Mouse (Mus musculus): ENCODE data around the gene Lrrc29. TPM values are rescaled to one million over a fixed set of nuclear protein-coding genes. Genes with fewer than 3 reads are reported as not detected.

The Lrrc29 gene
- polyA plus RNA-seq, 1 experiment = 13.2 TPM

- no peak for TF ChIP-seq CTCF (IDR thresholded peaks at IDR 0.05; ENCODE audit: insufficient read depth, low read length)
- TF ChIP-seq POLR2A (IDR thresholded peaks at IDR 0.05; ENCODE audit: borderline replicate concordance, extremely low read depth, low read depth, low read length) = peak; percentile 43; the same call in 1 of the 2 replicates
- DNase-seq = peak; percentile 49
- H3K4me1 ChIP-seq (ENCODE audit: control insufficient read depth, insufficient read depth, low read length) = peaks cover 8% of the 10 kb centered on the region
- H3K4me3 ChIP-seq (replicated peaks; ENCODE audit: extremely low read depth, low read depth, low read length) = peak overlapping the region; percentile 57
- 6% methylated on average over 30 of the region's 30 CpGs for WGBS
Measured at GRCm38 (mm10) chr8:105276292-105277120, 49.6 kb downstream of the Lrrc29 start.

GRCm38 (mm10) chr8:105275840-105276239 is 50.2 kb downstream of the Lrrc29 start, which contains the start of gene Nol3:
Gene Nol3, plus strand, starts transcription at chr8:105276140.
- Histone ChIP-seq H3K4me1 (ENCODE audit: control insufficient read depth, insufficient read depth, low read length) (peaks cover 8% of the 10 kb centered on the region), H3K4me3 (replicated peaks; ENCODE audit: extremely low read depth, low read depth, low read length) (peak within 1 kb of the TSS; percentile 57)
- TF ChIP-seq POLR2A (IDR thresholded peaks at IDR 0.05; ENCODE audit: borderline replicate concordance, extremely low read depth, low read depth, low read length) = no peak
- TF ChIP-seq CTCF (IDR thresholded peaks at IDR 0.05; ENCODE audit: insufficient read depth, low read length) = no peak
- DNase-seq = no peak
- WGBS = 6% methylated on average over 10 of the region's 10 CpGs

GRCm38 (mm10) chr8:105275387-105275786 is 50.7 kb downstream of the Lrrc29 start:
- DNase-seq = no peak

GRCm38 (mm10) chr8:105270916-105271186 is 55.2 kb downstream of the Lrrc29 start:
- DNase-seq = no peak
- WGBS = 29% methylated on average over 11 of the region's 11 CpGs
- TF ChIP-seq POLR2A (IDR thresholded peaks at IDR 0.05; ENCODE audit: borderline replicate concordance, extremely low read depth, low read depth, low read length) = no peak
- TF ChIP-seq CTCF (IDR thresholded peaks at IDR 0.05; ENCODE audit: insufficient read depth, low read length) = no peak
- H3K4me1 ChIP-seq (ENCODE audit: control insufficient read depth, insufficient read depth, low read length) = peaks cover 13% of the 10 kb centered on the region
- peak overlapping the region; percentile 10 for H3K4me3 ChIP-seq (replicated peaks; ENCODE audit: extremely low read depth, low read depth, low read length)

More at GRCm38 (mm10) chr8:105275387-105275786, 50.7 kb downstream of the Lrrc29 start:
- Histone ChIP-seq H3K4me3 (replicated peaks; ENCODE audit: extremely low read depth, low read depth, low read length) (no peak overlapping the region), H3K4me1 (ENCODE audit: control insufficient read depth, insufficient read depth, low read length) (peaks cover 12% of the 10 kb centered on the region)
- 16% methylated on average over 11 of the region's 11 CpGs for WGBS
- TF ChIP-seq CTCF (IDR thresholded peaks at IDR 0.05; ENCODE audit: insufficient read depth, low read length) (no peak), POLR2A (IDR thresholded peaks at IDR 0.05; ENCODE audit: borderline replicate concordance, extremely low read depth, low read depth, low read length) (no peak)

- peak; percentile 27 for DNase-seq
- TF ChIP-seq CTCF (IDR thresholded peaks at IDR 0.05; ENCODE audit: insufficient read depth, low read length) (no peak), POLR2A (IDR thresholded peaks at IDR 0.05; ENCODE audit: borderline replicate concordance, extremely low read depth, low read depth, low read length) (no peak)
- WGBS = 32% methylated on average over 39 of the region's 39 CpGs
- Histone ChIP-seq H3K4me3 (replicated peaks; ENCODE audit: extremely low read depth, low read depth, low read length) (peak overlapping the region; percentile 57), H3K4me1 (ENCODE audit: control insufficient read depth, insufficient read depth, low read length) (peaks cover 11% of the 10 kb centered on the region)
Measured at GRCm38 (mm10) chr8:105270101-105270915, 55.8 kb downstream of the Lrrc29 start.

GRCm38 (mm10) chr8:105269461-105269947 is 56.6 kb downstream of the Lrrc29 start, which contains the start of gene Hsf4:
Gene Hsf4, plus strand, starts transcription at chr8:105269801.
- 4% methylated on average over 42 of the region's 42 CpGs for WGBS
- peak; percentile 75 for DNase-seq
- Histone ChIP-seq H3K4me1 (ENCODE audit: control insufficient read depth, insufficient read depth, low read length) (peaks cover 11% of the 10 kb centered on the region), H3K4me3 (replicated peaks; ENCODE audit: extremely low read depth, low read depth, low read length) (peak within 1 kb of the TSS; percentile 73)
- TF ChIP-seq CTCF (IDR thresholded peaks at IDR 0.05; ENCODE audit: insufficient read depth, low read length) = no peak
- peak; percentile 62; the same call in 1 of the 2 replicates for TF ChIP-seq POLR2A (IDR thresholded peaks at IDR 0.05; ENCODE audit: borderline replicate concordance, extremely low read depth, low read depth, low read length)

- WGBS = 15% methylated on average over 10 of the region's 10 CpGs
Measured at GRCm38 (mm10) chr8:105269075-105269458, 57.0 kb downstream of the Lrrc29 start.

GRCm38 (mm10) chr8:105268342-105269074 is 57.6 kb downstream of the Lrrc29 start:
- DNase-seq = peak; percentile 56
- Histone ChIP-seq H3K4me3 (replicated peaks; ENCODE audit: extremely low read depth, low read depth, low read length) (peak overlapping the region; percentile 73), H3K4me1 (ENCODE audit: control insufficient read depth, insufficient read depth, low read length) (peaks cover 11% of the 10 kb centered on the region)
- TF ChIP-seq CTCF (IDR thresholded peaks at IDR 0.05; ENCODE audit: insufficient read depth, low read length) = no peak
- TF ChIP-seq POLR2A (IDR thresholded peaks at IDR 0.05; ENCODE audit: borderline replicate concordance, extremely low read depth, low read depth, low read length) = no peak
- WGBS = 33% methylated on average over 65 of the region's 65 CpGs

More at GRCm38 (mm10) chr8:105269075-105269458, 57.0 kb downstream of the Lrrc29 start:
- H3K4me1 ChIP-seq (ENCODE audit: control insufficient read depth, insufficient read depth, low read length) = peaks cover 11% of the 10 kb centered on the region
- no peak for DNase-seq
- TF ChIP-seq POLR2A (IDR thresholded peaks at IDR 0.05; ENCODE audit: borderline replicate concordance, extremely low read depth, low read depth, low read length) (no peak), CTCF (IDR thresholded peaks at IDR 0.05; ENCODE audit: insufficient read depth, low read length) (no peak)
- H3K4me3 ChIP-seq (replicated peaks; ENCODE audit: extremely low read depth, low read depth, low read length) = peak overlapping the region; percentile 73

- 75% methylated on average over 13 of the region's 13 CpGs for WGBS
- no peak for DNase-seq
- Histone ChIP-seq H3K4me1 (ENCODE audit: control insufficient read depth, insufficient read depth, low read length) (peaks cover 11% of the 10 kb centered on the region), H3K4me3 (replicated peaks; ENCODE audit: extremely low read depth, low read depth, low read length) (no peak overlapping the region)
- TF ChIP-seq POLR2A (IDR thresholded peaks at IDR 0.05; ENCODE audit: borderline replicate concordance, extremely low read depth, low read depth, low read length) = no peak
- TF ChIP-seq CTCF (IDR thresholded peaks at IDR 0.05; ENCODE audit: insufficient read depth, low read length) = no peak
Measured at GRCm38 (mm10) chr8:105266775-105267174, 59.3 kb downstream of the Lrrc29 start.
